Mouse (Mus musculus) bone marrow, adult 2 months (tissue): Measurements from ENCODE around the gene Cetn2. TPM values are rescaled to one million over a fixed set of nuclear protein-coding genes. Genes with fewer than 3 reads are reported as not detected.
A peak's percentile ranks its signal among the peaks of the same experiment; 100 is the strongest.

ENCODE experiments used
- H3K27ac ChIP-seq: fragments of 200-500 bp; 2 replicates; pipeline ENCODE4 v1.5.1; 2012; ENCODE audit warnings: low read depth, mild to moderate bottlenecking, control low read depth, inconsistent platforms, low read length; ENCODE audit not compliant: control insufficient read depth, poor library complexity, insufficient read depth
- H3K4me1 ChIP-seq: fragments of 200-500 bp; 2 replicates; pipeline ENCODE4 v1.6.1; 2011; ENCODE audit warnings: low read length; ENCODE audit not compliant: control insufficient read depth, insufficient read depth
- H3K4me3 ChIP-seq: fragments of 200-500 bp; replicated peaks from 2 replicates; pipeline ENCODE3; 2011; ENCODE audit warnings: mild to moderate bottlenecking, low read depth, low read length, control low read depth; ENCODE audit not compliant: control insufficient read depth
- CTCF ChIP-seq: fragments of 200-500 bp; IDR thresholded peaks from 2 replicates; pipeline ENCODE4 v1.5.1; 2011; ENCODE audit warnings: low read length, control low read depth; ENCODE audit not compliant: control insufficient read depth, insufficient read depth
- POLR2A ChIP-seq: fragments of 200-500 bp; IDR thresholded peaks from 2 replicates; pipeline ENCODE4 v1.6.1; 2011; ENCODE audit warnings: low read depth, mild to moderate bottlenecking, control low read depth, low read length, borderline replicate concordance; ENCODE audit not compliant: control insufficient read depth
- WGBS: fragments of 180-500 bp; shearing (Covaris S2); methylation state at CpG from one replicate; pipeline ENCODE4 v1.1.7; 2018; 5-methylcytosine and 5-hydroxymethylcytosine counted together
- polyA plus RNA-seq: library from polyadenylated mRNA; stranded (reverse); fragments of >200 nt; gene quantifications from 2 replicates; pipeline ENCODE4 v1.2.4, GENCODE M21; 2011; ENCODE audit warnings: low replicate concordance; ENCODE audit not compliant: missing spikeins, insufficient read depth, insufficient read length

Cetn2 gene
- polyA plus RNA-seq: 14.3 and 20.8 TPM in 2 replicates

GRCm38 (mm10) chrX:72917884-72918681, at the start of gene Cetn2, which contains the start of gene Nsdhl:
Gene Cetn2, minus strand, starts transcription at chrX:72918411.
Gene Nsdhl, plus strand, starts transcription at chrX:72918557.
- peak within 1 kb of the TSS; percentile 97 for H3K4me3 ChIP-seq
- H3K27ac ChIP-seq: peak within 1 kb of the TSS; percentile 30; the same call in 1 of the 2 replicates
- H3K4me1 ChIP-seq: no peaks in the 10 kb centered on the region; the same call in 1 of the 2 replicates
- 15% methylated on average over 41 of the region's 41 CpGs for WGBS
- TF ChIP-seq CTCF (no peak), POLR2A (0 out of 2 replicates have a peak, but pooled peaks have one; percentile 20)

GRCm38 (mm10) chrX:72962743-72963142, 44.5 kb upstream of the Cetn2 start:
- Histone ChIP-seq H3K4me3 (no peak overlapping the region), H3K4me1 (no peaks in the 10 kb centered on the region), H3K27ac (no peak overlapping the region)
- TF ChIP-seq POLR2A (no peak), CTCF (no peak)
- WGBS: 71% methylated on average over 3 of the region's 3 CpGs

- H3K4me1 ChIP-seq: no peaks in the 10 kb centered on the region
- TF ChIP-seq POLR2A: no peak
- no peak for TF ChIP-seq CTCF
- 69% methylated on average over 3 of the region's 3 CpGs for WGBS
- no peak overlapping the region for H3K4me3 ChIP-seq
- no peak overlapping the region for H3K27ac ChIP-seq
Observed at GRCm38 (mm10) chrX:72961511-72961910, 43.3 kb upstream of the Cetn2 start.

DNA sequence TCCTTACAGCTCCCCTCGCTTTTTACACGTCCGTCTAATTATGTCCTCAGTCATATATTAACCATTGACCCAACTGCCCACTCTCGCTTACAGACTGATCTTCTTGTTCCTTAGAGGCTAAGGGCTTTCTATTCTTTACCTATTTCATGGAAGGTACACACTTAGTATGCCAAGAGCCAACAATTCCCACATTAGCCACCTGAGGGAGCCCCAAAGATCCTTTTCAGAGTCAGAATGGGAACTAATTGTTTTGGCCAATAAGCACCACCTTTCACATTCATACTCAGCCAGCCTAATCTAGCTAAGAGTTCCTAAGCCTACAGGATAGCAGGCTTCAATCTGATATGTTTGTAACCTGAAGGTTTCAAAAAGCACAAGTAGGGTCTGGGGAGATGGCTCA, 42.2 kb upstream of the Cetn2 start:
- no peaks in the 10 kb centered on the region for H3K4me1 ChIP-seq
- no peak overlapping the region for H3K27ac ChIP-seq
- no peak overlapping the region for H3K4me3 ChIP-seq
- TF ChIP-seq CTCF (no peak), POLR2A (no peak)
- WGBS: 85% methylated on average over 4 of the region's 4 CpGs

GRCm38 (mm10) chrX:72956486-72956885, 38.3 kb upstream of the Cetn2 start:
- WGBS: 86% methylated on average over 4 of the region's 4 CpGs
- TF ChIP-seq POLR2A (no peak), CTCF (no peak)
- Histone ChIP-seq H3K4me1 (no peaks in the 10 kb centered on the region), H3K4me3 (no peak overlapping the region), H3K27ac (no peak overlapping the region)

- 84% methylated on average over 4 of the region's 4 CpGs for WGBS
- TF ChIP-seq POLR2A: no peak
- no peak for TF ChIP-seq CTCF
- no peak overlapping the region for H3K27ac ChIP-seq
- no peak overlapping the region for H3K4me3 ChIP-seq
- H3K4me1 ChIP-seq: no peaks in the 10 kb centered on the region
Observed at GRCm38 (mm10) chrX:72953464-72953863, 35.3 kb upstream of the Cetn2 start.

DNA sequence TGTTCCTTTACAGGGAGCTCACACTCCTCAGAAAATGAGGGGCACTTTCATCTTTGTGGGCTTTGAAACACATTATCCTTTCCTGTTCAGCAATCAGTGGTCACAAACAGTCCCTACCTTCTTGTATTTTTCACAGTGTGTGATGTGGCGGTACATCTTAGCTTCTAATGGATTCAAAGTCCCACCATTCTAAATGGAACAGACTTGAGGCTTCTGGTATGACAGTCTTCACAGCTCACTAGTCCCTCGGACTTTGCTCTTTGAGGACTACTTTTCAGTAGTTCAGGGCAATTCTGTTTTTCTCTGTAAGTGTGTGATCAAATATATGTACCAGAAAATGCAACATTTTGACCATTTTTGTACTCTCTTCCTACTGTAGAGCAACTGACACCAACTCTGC, 3.2 kb upstream of the Cetn2 start:
- Histone ChIP-seq H3K4me3 (no peak overlapping the region), H3K27ac (no peak overlapping the region), H3K4me1 (no peaks in the 10 kb centered on the region; the same call in 1 of the 2 replicates)
- TF ChIP-seq CTCF (no peak), POLR2A (no peak)
- 77% methylated on average over 2 of the region's 2 CpGs for WGBS

GRCm38 (mm10) chrX:72918682-72919059, 460 bp upstream of the Cetn2 start:
- WGBS: 10% methylated on average over 6 of the region's 6 CpGs
- Histone ChIP-seq H3K4me3 (peak overlapping the region; percentile 81), H3K4me1 (no peaks in the 10 kb centered on the region; the same call in 1 of the 2 replicates), H3K27ac (0 out of 2 replicates have a peak overlapping the region, but pooled peaks have one; percentile 18)
- TF ChIP-seq POLR2A (no peak), CTCF (no peak)
